Mouse (Mus musculus) myocyte (in vitro differentiated cells): ENCODE results near the gene Cog1.

Experiments used
- CEBPB ChIP-seq: IDR thresholded peaks from 2 replicates; pipeline ENCODE4 v1.6.1; 2011; ENCODE audit warnings: mild to moderate bottlenecking, moderate library complexity; ENCODE audit not compliant: poor library complexity, insufficient read depth, severe bottlenecking
- E2F4 ChIP-seq: IDR thresholded peaks from one replicate; pipeline ENCODE4 v1.6.1; 2011; ENCODE audit warnings: mild to moderate bottlenecking, control low read depth, moderate library complexity; ENCODE audit not compliant: insufficient read depth
- MAX ChIP-seq: IDR thresholded peaks from one replicate; pipeline ENCODE4 v1.6.1; 2011; ENCODE audit warnings: low read depth, mild to moderate bottlenecking, control low read depth
- MYOD1 ChIP-seq, 3 experiments: IDR thresholded peaks; one replicate each; pipeline ENCODE4 v1.6.1; 2011; ENCODE audit warnings: control low read depth in 2 of 3, low read depth in 2 of 3, mild to moderate bottlenecking in 2 of 3, moderate library complexity in 1 of 3; ENCODE audit not compliant: insufficient read length in 2 of 3, control insufficient read depth in 1 of 3
- MYOG ChIP-seq, 3 experiments: IDR thresholded peaks; one replicate each; pipeline ENCODE4 v1.6.1; 2011; ENCODE audit warnings: control low read depth in 2 of 3, low read depth in 2 of 3, mild to moderate bottlenecking in 2 of 3; ENCODE audit not compliant: insufficient read length in 2 of 3, control insufficient read depth in 1 of 3, insufficient read depth in 1 of 3
- POLR2A ChIP-seq: IDR thresholded peaks from one replicate; pipeline ENCODE4 v1.6.1; 2011; ENCODE audit warnings: low read depth, mild to moderate bottlenecking, control low read depth, moderate library complexity; ENCODE audit not compliant: insufficient read length
- POLR2AphosphoS2 ChIP-seq: IDR thresholded peaks from one replicate; pipeline ENCODE4 v1.6.1; 2011; ENCODE audit warnings: low read depth, control low read depth; ENCODE audit not compliant: insufficient read length
- TCF12 ChIP-seq: IDR thresholded peaks from one replicate; pipeline ENCODE4 v1.6.1; 2011; ENCODE audit warnings: mild to moderate bottlenecking, control low read depth; ENCODE audit not compliant: poor library complexity, insufficient read depth, severe bottlenecking
- TCF3 ChIP-seq: IDR thresholded peaks from one replicate; pipeline ENCODE4 v1.6.1; 2011; ENCODE audit warnings: low read depth, control low read depth; ENCODE audit not compliant: insufficient read length
- USF1 ChIP-seq: IDR thresholded peaks from one replicate; pipeline ENCODE4 v1.6.1; 2011; ENCODE audit warnings: low read depth, mild to moderate bottlenecking, control low read depth, moderate library complexity

DNA sequence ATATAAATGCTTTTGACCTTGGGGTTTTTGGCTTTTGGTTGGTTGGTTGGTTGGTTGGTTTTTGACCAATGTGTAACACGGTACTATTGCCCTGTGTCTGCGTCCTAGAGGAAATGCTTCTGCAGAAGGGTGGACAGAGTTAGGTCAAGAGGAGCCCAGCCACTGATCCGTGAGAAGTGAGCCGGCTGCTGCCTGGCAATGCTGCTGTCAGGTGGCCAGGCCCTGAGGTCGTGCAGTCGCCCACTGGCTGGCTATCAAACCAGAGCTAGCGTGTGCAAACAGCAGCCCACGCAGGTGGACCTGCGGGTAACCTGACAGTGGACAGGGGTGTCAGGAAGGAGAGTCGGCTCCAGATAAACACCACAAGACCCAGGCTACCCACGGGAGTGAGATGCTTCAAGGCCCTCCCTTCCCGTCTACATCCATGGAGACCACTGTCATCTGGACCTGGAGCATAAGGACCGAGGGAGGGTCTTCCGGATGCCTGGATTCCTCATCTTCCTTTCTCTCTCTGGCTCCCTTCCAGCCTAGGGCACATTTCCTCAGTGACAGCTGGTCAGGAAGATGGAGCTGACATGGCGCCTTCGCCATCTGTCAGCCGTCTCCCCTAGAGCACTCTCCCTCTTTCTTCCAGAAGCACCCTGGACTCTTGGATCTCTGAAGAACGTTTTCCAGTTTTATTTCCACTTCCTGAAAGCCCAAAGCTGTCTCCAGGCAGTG is 48.3 kb upstream of the Cog1 start:
- TF ChIP-seq E2F4 (no peak), MAX (no peak), MYOG (IDR thresholded peaks at IDR 0.05; ENCODE audit: control insufficient read depth in 1 of 3, insufficient read depth in 1 of 3, insufficient read length in 2 of 3, low read depth in 2 of 3) (no peak), POLR2A (no peak), MYOD1 (IDR thresholded peaks at IDR 0.05; ENCODE audit: control insufficient read depth in 1 of 3, insufficient read length in 2 of 3, low read depth in 2 of 3) (peak in 1 of 3 experiments; percentile 58), USF1 (no peak), TCF12 (no peak), POLR2AphosphoS2 (no peak), TCF3 (no peak), CEBPB (no peak)
